Mouse (Mus musculus) left cerebral cortex, adult 11 months (tissue): ENCODE data around the gene Opalin.

ENCODE experiments used
- DNase-seq: peaks from one replicate; pipeline ENCODE4 v3.0.0; 2022; ENCODE audit warnings: low spot score

Opalin gene

GRCm38 (mm10) chr19:41015951-41016716 lies 60.8 kb downstream of the Opalin start:
- no peak for DNase-seq

DNA sequence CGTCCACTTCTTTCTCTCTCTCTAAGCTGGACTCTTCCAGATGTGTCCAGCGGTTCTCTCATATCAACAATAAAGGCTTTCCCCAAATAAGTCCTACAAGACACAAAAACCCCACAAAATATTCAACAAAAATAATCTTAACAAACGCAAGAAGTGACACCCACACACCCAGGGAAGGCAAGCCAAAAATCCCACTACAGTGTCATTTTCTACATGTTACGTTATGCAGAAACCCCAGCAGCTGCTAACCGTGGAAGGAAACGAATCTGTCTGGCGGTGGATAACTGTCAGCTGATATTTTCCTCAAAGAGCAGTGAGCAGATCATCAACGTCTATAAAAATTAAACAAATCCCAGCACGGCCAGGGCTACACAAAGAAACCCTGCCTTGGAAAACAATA lies 62.9 kb downstream of the Opalin start:
- no peak for DNase-seq

- DNase-seq: no peak
These were observed 63.3 kb downstream of the Opalin start for GRCm38 (mm10) chr19:41013591-41013990.
